Mouse (Mus musculus) kidney, adult 2 months (tissue): ENCODE measurements at regions not wholly inside any gene's neighbourhood (a gene's known extent, or its start where the extent isn't known, plus 50 kb on each side); places are given as distances from the start of the nearest gene placed in this dataset.

Experiments
- CTCF ChIP-seq: fragments of 200-500 bp; conservative IDR thresholded peaks from 2 replicates; pipeline ENCODE4 v1.5.1; 2011; ENCODE audit warnings: low read depth, mild to moderate bottlenecking, control low read depth, low read length, moderate library complexity, mixed read lengths; ENCODE audit not compliant: insufficient read depth, insufficient read length
- POLR2A ChIP-seq: fragments of 200-500 bp; IDR thresholded peaks from one replicate; pipeline ENCODE4 v1.6.1; 2011; ENCODE audit warnings: low read depth, low read length, control low read depth

GRCm38 (mm10) chr10:67400434-67400833 lies 115.3 kb upstream of the Nrbf2 start:
- TF ChIP-seq CTCF (no peak), POLR2A (no peak)
